8 mouse cellular contexts compared by ENCODE assay signal in genomic region chr4:139232479-139233145, GRCm38 (mm10). TPM values are rescaled to one million over a fixed set of nuclear protein-coding genes. Genes with fewer than 3 reads are reported as not detected.
DNase-seq lines count a peak whose midpoint lies in the region; ATAC-seq and TF ChIP-seq lines count a peak whose summit lies in the region.

No protein-coding gene starts in this region.

- intact Hi-C loops in gastrocnemius, postnatal 14 days (cut with DNase I; ENCODE audit: low total_unique reads), result loop anchor here (5.0 kb wide), 1 partner anchor 45 kb away; no protein-coding TSS in a partner anchor

- no peaks in the 10 kb centered on the region for H3K9me3 ChIP-seq in G1E (replicated peaks)
- H3K9me3 ChIP-seq in intestine, embryonic 15.5 days, result no peaks in the 10 kb centered on the region

- no peak for TF ChIP-seq POLR2A in liver, adult 2 months (IDR thresholded peaks at IDR 0.05; ENCODE audit: extremely low read depth, insufficient read depth, low read length)

- H3K36me3 ChIP-seq in G1E (replicated peaks), result peaks cover 99% of the 10 kb centered on the region
- H3K36me3 ChIP-seq in intestine, embryonic 15.5 days, result no peaks in the 10 kb centered on the region
- no peaks in the 10 kb centered on the region for H3K36me3 ChIP-seq in liver, adult 2 months (ENCODE audit: control insufficient read depth, insufficient read depth, low read length)

- H3K27me3 ChIP-seq in G1E (ENCODE audit: insufficient read depth, low read length), result no peaks in the 10 kb centered on the region
- H3K27me3 ChIP-seq in intestine, embryonic 15.5 days (replicated peaks), result no peaks in the 10 kb centered on the region
- H3K27me3 ChIP-seq in liver, adult 2 months (ENCODE audit: control insufficient read depth, insufficient read depth, low read length), result no peaks in the 10 kb centered on the region

- 49% methylated on average over 6 of the region's 6 CpGs for WGBS in intestine, embryonic 15.5 days
- 67% methylated on average over 6 of the region's 6 CpGs for WGBS in liver, adult 2 months

- TF ChIP-seq CTCF in G1E (IDR thresholded peaks at IDR 0.05; ENCODE audit: low read depth, low read length), result peak; percentile 55
- TF ChIP-seq CTCF in liver, adult 2 months (IDR thresholded peaks at IDR 0.05; ENCODE audit: low read depth, low read length), result peak; percentile 64

- H3K27ac ChIP-seq in intestine, embryonic 15.5 days, result peak overlapping the region; percentile 33
- H3K27ac ChIP-seq in liver, adult 2 months (replicated peaks; ENCODE audit: insufficient read depth, low read depth, low read length), result peak overlapping the region; percentile 9; the same call in 1 of the 2 replicates

- no peak overlapping the region for H3K4me2 ChIP-seq in intestine, embryonic 15.5 days (replicated peaks)

- DNase-seq in B cell, adult 2 months, result peak; percentile 77 to 78
- no peak for DNase-seq in G1E (ENCODE audit: low spot score)
- DNase-seq in cerebellum, adult 11-12 months, result peak; percentile 47
- DNase-seq in gastrocnemius, postnatal 14 days, result peak; percentile 62
- peak; percentile 51 for DNase-seq in liver, adult 2 months (ENCODE audit: extremely low read depth, low read depth, low spot score)
- DNase-seq in natural killer cell, adult 2 months (ENCODE audit: low spot score in 2 of 2), result peak; percentile 43 to 68
- peak; percentile 51 to 58 for DNase-seq in urinary bladder, postnatal 36 days (ENCODE audit: low spot score in 2 of 2)

- H3K4me3 ChIP-seq in G1E (ENCODE audit: low read depth, low read length), result no peak overlapping the region
- H3K4me3 ChIP-seq in intestine, embryonic 15.5 days (replicated peaks), result no peak overlapping the region
- H3K4me3 ChIP-seq in liver, adult 2 months (ENCODE audit: insufficient read depth, low read depth, low read length), result no peak overlapping the region

- H3K9ac ChIP-seq in intestine, embryonic 15.5 days, result no peak overlapping the region
- H3K9ac ChIP-seq in liver, adult 2 months (ENCODE audit: low read depth, low read length), result no peak overlapping the region

- peaks cover 42% of the 10 kb centered on the region for H3K4me1 ChIP-seq in G1E (ENCODE audit: insufficient read depth, low read depth, low read length)
- peaks cover 57% of the 10 kb centered on the region for H3K4me1 ChIP-seq in intestine, embryonic 15.5 days (replicated peaks)
- peaks cover 39% of the 10 kb centered on the region for H3K4me1 ChIP-seq in liver, adult 2 months (ENCODE audit: control insufficient read depth, insufficient read depth, low read length)

- ATAC-seq in G1E (ENCODE audit: extremely low read depth, insufficient number of reproducible peaks, low FRiP score, poor library complexity, severe bottlenecking), result no peak
- no peak for ATAC-seq in intestine, embryonic 15.5 days

- H3K79me2 ChIP-seq in liver, adult 2 months (ENCODE audit: control insufficient read depth, insufficient read depth, low read length), result peaks cover 62% of the 10 kb centered on the region

RNA-seq across cellular contexts. Expression of gene Capzb, which starts 39.9 kb away (rescaled TPM):
- 310 and 312 TPM in 2 replicates for total RNA-seq in G1E (2014; fragmentation: Nextera tagmentation)
- 86.7 and 91.8 TPM in 2 replicates for total RNA-seq in G1E (2017)
- 99.4 and 110 TPM in 2 replicates for polyA plus RNA-seq in G1E (2012)
- 100 to 1,000 TPM; 590 to 617 TPM for total RNA-seq in gastrocnemius, postnatal 14 days (2021)
- polyA plus RNA-seq in intestine, embryonic 15.5 days (2015; fragmentation: Nextera tagmentation; extraction: Ambion mirVana), result 410 and 425 TPM in 2 replicates
- 51.4 and 58.5 TPM in 2 replicates for total RNA-seq in liver, adult 2 months (2014; rRNA removed)
- polyA plus RNA-seq in liver, adult 2 months (2012; rRNA removed), result 52.6 and 56.4 TPM in 2 replicates
